Mouse (Mus musculus): ENCODE measurements at regions not wholly inside any gene's neighbourhood (a gene's known extent, or its start where the extent isn't known, plus 50 kb on each side); places are given as distances from the start of the nearest gene placed in this dataset.

GRCm38 (mm10) chr2:11038440-11038839 lies 133.5 kb upstream of the Prkcq start:
- Histone ChIP-seq H3K4me2 (ENCODE audit: low read depth, low read length, poor library complexity, severe bottlenecking) (no peak overlapping the region), H3K4me3 (ENCODE audit: low read depth, low read length) (no peak overlapping the region), H3K4me1 (ENCODE audit: insufficient read depth, low read length) (no peaks in the 10 kb centered on the region), H3K36me3 (ENCODE audit: insufficient read depth, low read length) (no peaks in the 10 kb centered on the region), H3K9ac (replicated peaks; ENCODE audit: low read length, poor library complexity, severe bottlenecking) (no peak overlapping the region), H3K27me3 (ENCODE audit: insufficient read depth, low read length) (no peaks in the 10 kb centered on the region), H3K9me3 (ENCODE audit: low read length) (no peaks in the 10 kb centered on the region), H3K27ac (ENCODE audit: low read depth, low read length) (no peak overlapping the region)
- TF ChIP-seq CTCF (IDR thresholded peaks at IDR 0.05): no peak
- DNase-seq (ENCODE audit: low spot score) (no peak), ATAC-seq (ENCODE audit: low FRiP score) (no peak)
- 67% methylated on average over 5 of the region's 5 CpGs for WGBS

- Histone ChIP-seq H3K9ac (replicated peaks; ENCODE audit: low read length, poor library complexity, severe bottlenecking) (no peak overlapping the region), H3K4me1 (ENCODE audit: insufficient read depth, low read length) (no peaks in the 10 kb centered on the region), H3K36me3 (ENCODE audit: insufficient read depth, low read length) (no peaks in the 10 kb centered on the region), H3K27me3 (ENCODE audit: insufficient read depth, low read length) (no peaks in the 10 kb centered on the region), H3K4me2 (ENCODE audit: low read depth, low read length, poor library complexity, severe bottlenecking) (no peak overlapping the region), H3K27ac (ENCODE audit: low read depth, low read length) (no peak overlapping the region), H3K4me3 (ENCODE audit: low read depth, low read length) (no peak overlapping the region), H3K9me3 (ENCODE audit: low read length) (no peaks in the 10 kb centered on the region)
- 79% methylated on average over 2 of the region's 2 CpGs for WGBS
- DNase-seq (ENCODE audit: low spot score) (no peak), ATAC-seq (ENCODE audit: low FRiP score) (no peak)
- TF ChIP-seq CTCF (IDR thresholded peaks at IDR 0.05): no peak
These were observed 131.9 kb upstream of the Prkcq start for GRCm38 (mm10) chr2:11040005-11040404.

- ATAC-seq (ENCODE audit: low FRiP score) (no peak), DNase-seq (ENCODE audit: low spot score) (no peak)
- H3K4me3 ChIP-seq (ENCODE audit: low read depth, low read length): no peak overlapping the region
- no peak overlapping the region for H3K4me2 ChIP-seq (ENCODE audit: low read depth, low read length, poor library complexity, severe bottlenecking)
- no peaks in the 10 kb centered on the region for H3K27me3 ChIP-seq (ENCODE audit: insufficient read depth, low read length)
- H3K4me1 ChIP-seq (ENCODE audit: insufficient read depth, low read length): no peaks in the 10 kb centered on the region
- H3K9me3 ChIP-seq (ENCODE audit: low read length): no peaks in the 10 kb centered on the region
- TF ChIP-seq CTCF (IDR thresholded peaks at IDR 0.05): no peak
- no peak overlapping the region for H3K9ac ChIP-seq (replicated peaks; ENCODE audit: low read length, poor library complexity, severe bottlenecking)
- H3K36me3 ChIP-seq (ENCODE audit: insufficient read depth, low read length): no peaks in the 10 kb centered on the region
- WGBS: 74% methylated on average over 3 of the region's 3 CpGs
- H3K27ac ChIP-seq (ENCODE audit: low read depth, low read length): no peak overlapping the region
These were observed 127.1 kb upstream of the Prkcq start for GRCm38 (mm10) chr2:11044727-11045274.

- Histone ChIP-seq H3K36me3 (ENCODE audit: insufficient read depth, low read length) (no peaks in the 10 kb centered on the region), H3K4me3 (ENCODE audit: low read depth, low read length) (no peak overlapping the region), H3K4me2 (ENCODE audit: low read depth, low read length, poor library complexity, severe bottlenecking) (no peak overlapping the region), H3K27ac (ENCODE audit: low read depth, low read length) (no peak overlapping the region), H3K9me3 (ENCODE audit: low read length) (no peaks in the 10 kb centered on the region), H3K27me3 (ENCODE audit: insufficient read depth, low read length) (no peaks in the 10 kb centered on the region), H3K4me1 (ENCODE audit: insufficient read depth, low read length) (no peaks in the 10 kb centered on the region), H3K9ac (replicated peaks; ENCODE audit: low read length, poor library complexity, severe bottlenecking) (no peak overlapping the region)
- TF ChIP-seq CTCF (IDR thresholded peaks at IDR 0.05): no peak
- DNase-seq (ENCODE audit: low spot score) (no peak), ATAC-seq (ENCODE audit: low FRiP score) (no peak)
- WGBS: 87% methylated on average over 7 of the region's 7 CpGs
These were observed 120.3 kb upstream of the Prkcq start for GRCm38 (mm10) chr2:11051621-11052020.

- Histone ChIP-seq H3K4me3 (ENCODE audit: low read depth, low read length) (no peak overlapping the region), H3K9me3 (ENCODE audit: low read length) (no peaks in the 10 kb centered on the region), H3K27ac (ENCODE audit: low read depth, low read length) (0 out of 2 replicates have a peak overlapping the region, but pooled peaks have one; percentile 1), H3K27me3 (ENCODE audit: insufficient read depth, low read length) (no peaks in the 10 kb centered on the region), H3K4me1 (ENCODE audit: insufficient read depth, low read length) (no peaks in the 10 kb centered on the region), H3K36me3 (ENCODE audit: insufficient read depth, low read length) (no peaks in the 10 kb centered on the region), H3K9ac (replicated peaks; ENCODE audit: low read length, poor library complexity, severe bottlenecking) (no peak overlapping the region), H3K4me2 (ENCODE audit: low read depth, low read length, poor library complexity, severe bottlenecking) (no peak overlapping the region)
- peak; percentile 95 for TF ChIP-seq CTCF (IDR thresholded peaks at IDR 0.05)
- peak; percentile 89 for ATAC-seq (ENCODE audit: low FRiP score)
- DNase-seq (ENCODE audit: low spot score): peak; percentile 88
- WGBS: 14% methylated on average over 9 of the region's 9 CpGs
These were observed 112.0 kb upstream of the Prkcq start for GRCm38 (mm10) chr2:11059731-11060425.

- Histone ChIP-seq H3K9me3 (ENCODE audit: low read length) (no peaks in the 10 kb centered on the region), H3K4me2 (ENCODE audit: low read depth, low read length, poor library complexity, severe bottlenecking) (no peak overlapping the region), H3K4me3 (ENCODE audit: low read depth, low read length) (no peak overlapping the region), H3K36me3 (ENCODE audit: insufficient read depth, low read length) (no peaks in the 10 kb centered on the region), H3K27ac (ENCODE audit: low read depth, low read length) (no peak overlapping the region), H3K27me3 (ENCODE audit: insufficient read depth, low read length) (no peaks in the 10 kb centered on the region), H3K4me1 (ENCODE audit: insufficient read depth, low read length) (no peaks in the 10 kb centered on the region), H3K9ac (replicated peaks; ENCODE audit: low read length, poor library complexity, severe bottlenecking) (no peak overlapping the region)
- no peak for ATAC-seq (ENCODE audit: low FRiP score)
- WGBS: 67% methylated on average over 4 of the region's 4 CpGs
- TF ChIP-seq CTCF (IDR thresholded peaks at IDR 0.05): no peak
- DNase-seq (ENCODE audit: low spot score): no peak
These were observed 104.5 kb upstream of the Prkcq start for GRCm38 (mm10) chr2:11067384-11067783.

All from midbrain, postnatal 0 days (tissue).